Mouse (Mus musculus) intestine, embryonic 15.5 days (tissue): ENCODE results near the gene Dcun1d3. TPM values are rescaled to one million over a fixed set of nuclear protein-coding genes. Genes with fewer than 3 reads are reported as not detected.
A peak's percentile ranks its signal among the peaks of the same experiment; 100 is the strongest.

ENCODE experiments used
- ATAC-seq: fragments of 200-750 bp; cut with Nextera tagmentation; 2 replicates; pipeline ENCODE4 v1.8.0; 2017; ENCODE audit warnings: moderate TSS enrichment, moderate library complexity
- H3K27ac ChIP-seq: fragments of 300-500 bp; sonication (generic); 2 replicates; pipeline ENCODE4 v1.5.1; 2015; ENCODE audit warnings: mild to moderate bottlenecking, inconsistent platforms
- H3K27me3 ChIP-seq: fragments of 300-500 bp; sonication (generic); replicated peaks from 2 replicates; pipeline ENCODE4 v1.6.1; 2015; ENCODE audit warnings: inconsistent platforms
- H3K36me3 ChIP-seq: fragments of 300-500 bp; sonication (generic); 2 replicates; pipeline ENCODE4 v1.6.1; 2015; ENCODE audit warnings: inconsistent platforms
- H3K4me1 ChIP-seq: fragments of 300-500 bp; sonication (generic); replicated peaks from 2 replicates; pipeline ENCODE4 v1.6.1; 2015; ENCODE audit warnings: inconsistent platforms
- H3K4me2 ChIP-seq: fragments of 300-500 bp; sonication (generic); replicated peaks from 2 replicates; pipeline ENCODE4 v1.6.1; 2015; ENCODE audit warnings: mild to moderate bottlenecking, inconsistent platforms
- H3K4me3 ChIP-seq: fragments of 300-500 bp; sonication (generic); replicated peaks from 2 replicates; pipeline ENCODE4 v1.5.1; 2015; ENCODE audit warnings: inconsistent platforms
- H3K9ac ChIP-seq: fragments of 300-500 bp; sonication (generic); 2 replicates; pipeline ENCODE4 v1.6.1; 2015; ENCODE audit warnings: inconsistent platforms
- H3K9me3 ChIP-seq: fragments of 300-500 bp; sonication (generic); 2 replicates; pipeline ENCODE4 v1.6.1; 2016; ENCODE audit warnings: inconsistent platforms
- WGBS: fragments of 180-500 bp; shearing (Covaris S2); methylation state at CpG from one replicate; pipeline ENCODE4 v1.1.7; 2015; 5-methylcytosine and 5-hydroxymethylcytosine counted together
- polyA plus RNA-seq: library from polyadenylated mRNA; unstranded; fragments of >200 nt; fragmentation: Nextera tagmentation; extraction: Ambion mirVana; gene quantifications from 2 replicates; pipeline ENCODE4 v1.2.1, GENCODE M21; 2015

Dcun1d3 gene
- polyA plus RNA-seq, 1 experiment from 2014 or later: 10.6 TPM

DNA sequence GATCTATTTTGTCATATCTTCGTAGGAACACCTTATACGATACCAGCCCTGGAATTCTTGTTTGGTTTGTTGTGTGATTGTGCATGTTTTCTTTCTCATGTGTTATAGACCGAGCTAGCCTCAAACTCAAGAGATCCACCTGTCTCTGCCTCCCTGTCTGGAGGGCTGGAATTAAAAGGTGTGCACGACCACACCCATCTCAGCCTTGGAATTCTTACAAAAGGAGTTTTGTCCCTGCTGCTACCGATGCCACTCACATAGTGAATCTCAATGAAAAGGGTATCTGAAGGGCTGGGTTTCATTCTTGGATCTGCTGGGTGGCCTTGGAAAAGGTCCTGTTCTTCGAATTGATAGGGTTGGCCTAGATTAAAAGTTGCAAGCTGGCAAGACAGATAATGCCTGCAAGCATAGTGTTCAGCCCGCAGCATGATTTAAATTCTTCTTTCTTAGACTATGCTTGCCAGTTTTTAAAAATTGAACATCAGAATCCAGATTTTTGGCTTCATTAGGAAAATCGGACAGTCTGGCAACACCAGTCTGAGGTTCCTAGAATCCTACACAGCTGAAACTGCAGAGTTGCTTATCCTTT, 1.5 kb upstream of the Dcun1d3 start:
- Histone ChIP-seq H3K27ac (no peak overlapping the region), H3K4me3 (no peak overlapping the region), H3K9ac (no peak overlapping the region), H3K9me3 (no peaks in the 10 kb centered on the region), H3K4me1 (0 out of 2 replicates have a peak, but pooled peaks cover 4% of the 10 kb centered on the region), H3K27me3 (no peaks in the 10 kb centered on the region), H3K36me3 (no peaks in the 10 kb centered on the region), H3K4me2 (no peak overlapping the region)
- 88% methylated on average over 8 of the region's 8 CpGs for WGBS
- ATAC-seq: no peak

DNA sequence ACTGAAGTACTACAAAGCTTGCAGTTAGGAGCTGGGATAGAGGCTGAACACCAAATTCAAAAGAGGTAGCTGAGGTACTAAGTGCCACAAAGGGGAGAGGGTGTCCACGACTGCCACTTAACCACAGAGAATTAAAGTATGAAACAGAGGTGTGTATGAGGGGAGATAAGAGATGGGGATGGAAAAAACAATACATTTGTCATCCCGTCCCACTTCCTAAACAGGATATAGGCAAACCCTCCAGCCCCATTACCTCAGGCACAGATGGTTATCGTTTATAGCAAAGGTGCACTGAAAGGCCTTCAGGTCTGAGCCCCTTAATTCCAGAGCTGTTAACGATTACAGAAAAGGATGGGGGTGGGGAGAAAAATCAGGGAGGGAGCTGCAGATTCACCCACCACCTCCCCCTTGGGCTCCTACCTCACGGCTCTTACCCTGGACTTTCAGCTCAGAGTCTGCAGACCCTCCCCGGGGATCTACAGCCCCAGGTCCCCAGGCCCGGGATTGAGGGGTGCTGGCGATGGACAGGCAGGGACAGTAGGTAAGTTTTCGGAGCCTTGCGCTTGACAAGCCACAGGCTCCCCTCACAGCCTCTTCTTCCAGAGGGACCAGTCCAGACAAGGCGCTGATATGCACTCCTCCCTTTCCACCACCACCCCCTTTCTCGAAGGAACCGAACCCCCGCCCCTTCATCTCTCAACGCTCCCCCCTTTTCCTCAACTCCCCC, 1.1 kb downstream of the Dcun1d3 start:
- no peaks in the 10 kb centered on the region for H3K27me3 ChIP-seq
- peak; percentile 56 for ATAC-seq
- H3K9me3 ChIP-seq: no peaks in the 10 kb centered on the region
- peak overlapping the region; percentile 86 for H3K9ac ChIP-seq
- H3K4me2 ChIP-seq: peak overlapping the region; percentile 74
- peak overlapping the region; percentile 77 for H3K27ac ChIP-seq
- H3K36me3 ChIP-seq: no peaks in the 10 kb centered on the region
- WGBS: under 1% methylated on average over 15 of the region's 15 CpGs
- peak overlapping the region; percentile 70 for H3K4me3 ChIP-seq
- 0 out of 2 replicates have a peak, but pooled peaks cover 5% of the 10 kb centered on the region for H3K4me1 ChIP-seq

DNA sequence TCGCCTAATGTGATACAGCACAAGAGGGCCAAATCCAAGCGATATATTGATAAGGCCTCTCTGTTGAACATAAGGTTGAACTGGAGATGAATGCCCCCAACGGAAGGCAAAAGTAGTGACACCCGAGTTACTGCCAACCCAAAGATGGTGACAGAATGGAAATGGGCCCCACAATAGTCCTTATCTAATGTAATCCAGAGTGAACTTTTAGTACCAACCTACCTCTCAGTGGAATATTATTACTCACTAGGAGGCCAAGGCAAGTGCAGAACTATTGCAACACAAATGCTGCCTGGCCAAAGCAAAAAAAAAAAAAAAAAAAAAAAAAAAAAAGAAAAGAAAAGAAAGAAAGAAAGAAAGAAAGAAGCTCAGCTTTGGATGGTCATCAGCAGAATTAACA, 3.4 kb downstream of the Dcun1d3 start:
- no peak overlapping the region for H3K9ac ChIP-seq
- ATAC-seq: no peak
- H3K27me3 ChIP-seq: no peaks in the 10 kb centered on the region
- H3K9me3 ChIP-seq: no peaks in the 10 kb centered on the region
- WGBS: 82% methylated on average over 4 of the region's 4 CpGs
- H3K36me3 ChIP-seq: no peaks in the 10 kb centered on the region
- H3K4me1 ChIP-seq: 0 out of 2 replicates have a peak, but pooled peaks cover 5% of the 10 kb centered on the region
- no peak overlapping the region for H3K27ac ChIP-seq
- H3K4me2 ChIP-seq: no peak overlapping the region
- no peak overlapping the region for H3K4me3 ChIP-seq

- H3K9ac ChIP-seq: no peak overlapping the region
- no peak overlapping the region for H3K4me3 ChIP-seq
- H3K4me2 ChIP-seq: no peak overlapping the region
- H3K36me3 ChIP-seq: no peaks in the 10 kb centered on the region
- no peak for ATAC-seq
- no peak overlapping the region for H3K27ac ChIP-seq
- H3K9me3 ChIP-seq: no peaks in the 10 kb centered on the region
- 78% methylated on average over 1 of the region's 1 CpGs for WGBS
- H3K27me3 ChIP-seq: no peaks in the 10 kb centered on the region
- 0 out of 2 replicates have a peak, but pooled peaks cover 5% of the 10 kb centered on the region for H3K4me1 ChIP-seq
These were observed 3.9 kb downstream of the Dcun1d3 start for GRCm38 (mm10) chr7:119892198-119892597.

- WGBS: 86% methylated on average over 4 of the region's 4 CpGs
- Histone ChIP-seq H3K4me3 (no peak overlapping the region), H3K27me3 (no peaks in the 10 kb centered on the region), H3K9ac (no peak overlapping the region), H3K4me1 (0 out of 2 replicates have a peak, but pooled peaks cover 3% of the 10 kb centered on the region), H3K36me3 (no peaks in the 10 kb centered on the region), H3K27ac (no peak overlapping the region), H3K9me3 (no peaks in the 10 kb centered on the region), H3K4me2 (no peak overlapping the region)
- ATAC-seq: no peak
These were observed 8.2 kb downstream of the Dcun1d3 start for GRCm38 (mm10) chr7:119887887-119888286.

DNA sequence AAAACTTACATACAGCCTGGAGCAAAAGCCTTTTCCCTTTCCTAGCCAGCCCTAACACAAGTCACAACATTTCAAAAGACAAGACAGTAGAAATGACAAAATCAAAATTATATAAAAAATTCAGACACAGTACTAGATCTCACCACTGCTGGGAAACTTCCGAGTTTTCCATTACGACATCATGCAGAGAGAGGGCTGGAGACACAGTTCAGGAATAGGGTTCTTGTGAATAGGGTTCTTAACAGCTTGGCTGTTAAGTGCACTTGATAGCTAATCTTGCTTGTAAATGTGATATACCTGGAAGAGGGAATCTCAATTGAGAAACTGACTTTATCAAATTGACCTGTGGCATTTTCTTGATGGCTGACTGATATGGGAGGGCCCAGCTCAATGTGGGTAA, 14.9 kb downstream of the Dcun1d3 start:
- no peaks in the 10 kb centered on the region for H3K4me1 ChIP-seq

GRCm38 (mm10) chr7:119880345-119880744, 15.8 kb downstream of the Dcun1d3 start:
- Histone ChIP-seq H3K9ac (no peak overlapping the region), H3K27me3 (no peaks in the 10 kb centered on the region), H3K27ac (peak overlapping the region; percentile 60; the same call in 1 of the 2 replicates), H3K9me3 (no peaks in the 10 kb centered on the region), H3K36me3 (0 out of 2 replicates have a peak, but pooled peaks cover 2% of the 10 kb centered on the region), H3K4me1 (no peaks in the 10 kb centered on the region), H3K4me2 (no peak overlapping the region), H3K4me3 (no peak overlapping the region)
- peak; percentile 79 for ATAC-seq
- 71% methylated on average over 5 of the region's 5 CpGs for WGBS

More for the DNA sequence above, 14.9 kb downstream of the Dcun1d3 start:
- H3K4me3 ChIP-seq: no peak overlapping the region
- peak; percentile 76 for ATAC-seq
- H3K36me3 ChIP-seq: 0 out of 2 replicates have a peak, but pooled peaks cover 2% of the 10 kb centered on the region
- H3K27me3 ChIP-seq: no peaks in the 10 kb centered on the region
- H3K9me3 ChIP-seq: no peaks in the 10 kb centered on the region
- no peak overlapping the region for H3K9ac ChIP-seq
- H3K27ac ChIP-seq: no peak overlapping the region
- 70% methylated on average over 2 of the region's 2 CpGs for WGBS
- H3K4me2 ChIP-seq: no peak overlapping the region

- Histone ChIP-seq H3K9ac (no peak overlapping the region), H3K36me3 (0 out of 2 replicates have a peak, but pooled peaks cover 2% of the 10 kb centered on the region), H3K4me1 (no peaks in the 10 kb centered on the region), H3K27ac (no peak overlapping the region), H3K9me3 (no peaks in the 10 kb centered on the region), H3K4me2 (no peak overlapping the region), H3K27me3 (no peaks in the 10 kb centered on the region), H3K4me3 (no peak overlapping the region)
- 87% methylated on average over 4 of the region's 4 CpGs for WGBS
- no peak for ATAC-seq
These were observed 16.9 kb downstream of the Dcun1d3 start for GRCm38 (mm10) chr7:119879171-119879570.

- Histone ChIP-seq H3K4me2 (no peak overlapping the region), H3K27ac (no peak overlapping the region), H3K27me3 (no peaks in the 10 kb centered on the region), H3K4me3 (no peak overlapping the region), H3K9me3 (no peaks in the 10 kb centered on the region), H3K36me3 (0 out of 2 replicates have a peak, but pooled peaks cover 2% of the 10 kb centered on the region), H3K4me1 (no peaks in the 10 kb centered on the region), H3K9ac (no peak overlapping the region)
- WGBS: 57% methylated on average over 3 of the region's 3 CpGs
- no peak for ATAC-seq
These were observed 20.2 kb downstream of the Dcun1d3 start for GRCm38 (mm10) chr7:119875776-119876440.

DNA sequence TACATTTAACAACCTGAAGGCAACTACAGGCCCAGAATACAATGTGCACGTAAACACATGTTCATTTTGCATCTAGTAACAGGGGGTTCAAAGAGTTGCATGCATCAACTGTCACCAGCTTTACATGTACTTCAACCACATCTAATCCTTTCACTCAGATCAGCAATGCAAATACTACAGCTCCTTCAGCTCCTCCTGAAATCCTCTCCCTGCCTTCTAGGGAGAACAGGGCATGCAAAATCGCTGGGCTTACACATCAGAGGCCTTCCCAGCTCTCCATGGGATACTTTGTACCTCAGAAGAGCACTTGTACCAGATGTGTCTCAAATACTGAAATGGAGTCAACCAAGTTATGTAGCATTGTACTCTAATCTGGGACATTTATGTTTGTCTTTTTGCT, 23.0 kb downstream of the Dcun1d3 start:
- no peaks in the 10 kb centered on the region for H3K36me3 ChIP-seq
- no peaks in the 10 kb centered on the region for H3K27me3 ChIP-seq
- H3K4me1 ChIP-seq: no peaks in the 10 kb centered on the region
- H3K4me3 ChIP-seq: no peak overlapping the region
- H3K4me2 ChIP-seq: no peak overlapping the region
- H3K9ac ChIP-seq: no peak overlapping the region
- no peak overlapping the region for H3K27ac ChIP-seq
- H3K9me3 ChIP-seq: no peaks in the 10 kb centered on the region
- ATAC-seq: no peak
- WGBS: 61% methylated on average over 2 of the region's 2 CpGs

DNA sequence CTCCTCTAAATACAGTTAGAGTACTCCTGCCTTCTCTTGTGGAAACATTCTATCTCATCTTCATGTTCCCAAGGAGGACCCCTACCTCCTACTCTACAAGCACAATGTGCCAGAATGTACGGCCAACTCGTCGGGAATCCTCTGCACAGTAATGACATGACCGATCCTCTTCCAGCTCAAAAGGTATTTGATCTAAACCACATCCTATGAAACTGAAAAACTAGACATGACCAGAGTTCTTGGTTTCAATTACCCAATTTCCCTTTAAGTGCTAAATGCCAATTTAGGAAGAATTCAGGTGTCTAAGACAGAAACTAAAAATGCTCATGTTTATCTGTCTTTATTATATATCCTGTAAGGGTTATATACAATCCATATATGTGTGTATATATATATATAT, 23.9 kb downstream of the Dcun1d3 start:
- H3K9ac ChIP-seq: no peak overlapping the region
- H3K36me3 ChIP-seq: no peaks in the 10 kb centered on the region
- WGBS: 94% methylated on average over 4 of the region's 4 CpGs
- H3K4me3 ChIP-seq: no peak overlapping the region
- no peak for ATAC-seq
- no peaks in the 10 kb centered on the region for H3K9me3 ChIP-seq
- no peak overlapping the region for H3K27ac ChIP-seq
- H3K27me3 ChIP-seq: no peaks in the 10 kb centered on the region
- no peak overlapping the region for H3K4me2 ChIP-seq
- no peaks in the 10 kb centered on the region for H3K4me1 ChIP-seq

- Histone ChIP-seq H3K27me3 (no peaks in the 10 kb centered on the region), H3K9me3 (no peaks in the 10 kb centered on the region), H3K4me3 (no peak overlapping the region), H3K4me1 (peaks cover 5% of the 10 kb centered on the region; the same call in 1 of the 2 replicates), H3K4me2 (no peak overlapping the region), H3K9ac (no peak overlapping the region), H3K27ac (no peak overlapping the region), H3K36me3 (no peaks in the 10 kb centered on the region)
- no peak for ATAC-seq
- WGBS: 52% methylated on average over 1 of the region's 1 CpGs
These were observed 30.0 kb downstream of the Dcun1d3 start for GRCm38 (mm10) chr7:119866136-119866535.
